Mouse (Mus musculus) cerebellum, postnatal 25 days (tissue): ENCODE results near the gene Ublcp1.

Experiments used
- DNase-seq, 2 experiments: peaks; one replicate each; pipeline ENCODE4 v3.0.0; 2021; ENCODE audit warnings: mixed read lengths in 2 of 2

The Ublcp1 gene

GRCm38 (mm10) chr11:44414605-44415004, 55.7 kb downstream of the Ublcp1 start:
- DNase-seq, result no peak

- no peak for DNase-seq
Measured at GRCm38 (mm10) chr11:44413371-44413770, 56.9 kb downstream of the Ublcp1 start.

- DNase-seq, result no peak
Measured at GRCm38 (mm10) chr11:44412276-44412675, 58.0 kb downstream of the Ublcp1 start.

GRCm38 (mm10) chr11:44410413-44410812, 59.9 kb downstream of the Ublcp1 start:
- DNase-seq, result no peak

- DNase-seq, result no peak
Measured at GRCm38 (mm10) chr11:44408626-44409025, 61.7 kb downstream of the Ublcp1 start.

GRCm38 (mm10) chr11:44406457-44406856, 63.8 kb downstream of the Ublcp1 start:
- DNase-seq, result no peak

- DNase-seq, result no peak
Measured at GRCm38 (mm10) chr11:44405961-44406360, 64.3 kb downstream of the Ublcp1 start.

- DNase-seq, result no peak
Measured at GRCm38 (mm10) chr11:44405113-44405512, 65.2 kb downstream of the Ublcp1 start.
